Comparison of ENCODE assay signal across 9 mouse cellular contexts in the genomic region with DNA sequence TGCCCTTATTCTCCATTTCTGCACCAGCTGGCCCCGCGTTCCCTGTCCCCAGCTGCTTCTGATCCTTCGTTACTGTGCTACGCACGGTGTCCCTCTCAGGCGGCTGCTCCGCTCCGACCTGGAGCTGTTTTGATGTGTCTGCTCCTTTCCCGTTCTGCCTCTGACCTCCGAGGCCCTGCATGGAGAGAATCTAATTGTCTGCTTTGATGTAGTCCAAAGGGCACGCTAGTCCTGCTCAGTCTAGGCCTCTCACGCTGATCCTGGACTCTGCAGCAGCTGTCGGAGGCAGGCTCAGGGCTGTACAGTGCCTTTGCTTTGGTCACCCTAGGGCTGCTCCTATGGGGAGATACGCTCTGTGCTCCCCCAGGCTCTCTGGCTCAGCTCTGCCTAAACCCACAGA. TPM values are rescaled to one million over a fixed set of nuclear protein-coding genes. Genes with fewer than 3 reads are reported as not detected.
A peak's percentile ranks its signal among the peaks of the same experiment; 100 is the strongest.
DNase-seq lines count a peak whose midpoint lies in the region; ATAC-seq and TF ChIP-seq lines count a peak whose summit lies in the region.
"Had no signal": no experiment of that assay in that cellular context is flagged by ENCODE, and none has a peak within 500 bp of the region (broad histone marks: within the 10 kb centered on the region; RNA-seq: fewer than 3 reads in every experiment).

No protein-coding gene starts in this region.

- peaks cover 65% of the 10 kb centered on the region for H3K36me3 ChIP-seq in E14TG2a.4 (ENCODE audit: insufficient read depth, low read length)
- peaks cover 22% of the 10 kb centered on the region for H3K36me3 ChIP-seq in embryonic facial prominence, embryonic 13.5 days
- peaks cover 11% of the 10 kb centered on the region for H3K36me3 ChIP-seq in intestine, postnatal 0 days (ENCODE audit: control insufficient read depth, insufficient read depth)
- no peaks in the 10 kb centered on the region for H3K36me3 ChIP-seq in liver, embryonic 15.5 days (replicated peaks)

- H3K27ac ChIP-seq in embryonic facial prominence, embryonic 13.5 days = no peak overlapping the region
- no peak overlapping the region; the same call in 1 of the 2 replicates for H3K27ac ChIP-seq in intestine, postnatal 0 days (ENCODE audit: low read depth, low read length)
- H3K27ac ChIP-seq in liver, embryonic 15.5 days (replicated peaks) = no peak overlapping the region

- 0 out of 2 replicates have a peak overlapping the region, but pooled peaks have one; percentile 27 for H3K9ac ChIP-seq in embryonic facial prominence, embryonic 13.5 days
- H3K9ac ChIP-seq in intestine, postnatal 0 days (ENCODE audit: low read depth, low read length) = no peak overlapping the region
- no peak overlapping the region for H3K9ac ChIP-seq in liver, embryonic 15.5 days

- H3K9me3 ChIP-seq in E14TG2a.4 (ENCODE audit: low read length) = no peaks in the 10 kb centered on the region
- H3K9me3 ChIP-seq in embryonic facial prominence, embryonic 13.5 days = no peaks in the 10 kb centered on the region
- no peaks in the 10 kb centered on the region for H3K9me3 ChIP-seq in intestine, postnatal 0 days (ENCODE audit: control insufficient read depth)
- H3K9me3 ChIP-seq in liver, embryonic 15.5 days (replicated peaks) = no peaks in the 10 kb centered on the region
- H3K9me3 ChIP-seq: G1E had no signal

- no peak for TF ChIP-seq CTCF in E14TG2a.4 (conservative IDR thresholded peaks at IDR 0.05; ENCODE audit: low read length)
- no peak for TF ChIP-seq CTCF in intestine, postnatal 0 days (IDR thresholded peaks at IDR 0.05; ENCODE audit: low read depth)

- H3K4me1 ChIP-seq in E14TG2a.4 (replicated peaks; ENCODE audit: low read depth, low read length) = peaks cover 58% of the 10 kb centered on the region
- peaks cover 30% of the 10 kb centered on the region for H3K4me1 ChIP-seq in embryonic facial prominence, embryonic 13.5 days
- peaks cover 2% of the 10 kb centered on the region; the same call in 1 of the 2 replicates for H3K4me1 ChIP-seq in intestine, postnatal 0 days (replicated peaks; ENCODE audit: control insufficient read depth, insufficient read depth, low read length)
- H3K4me1 ChIP-seq in liver, embryonic 15.5 days (replicated peaks) = no peaks in the 10 kb centered on the region

- DNase-seq in layer of hippocampus, adult 9-10 months (ENCODE audit: low spot score) = no peak
- DNase-seq in frontal cortex, postnatal 25 days (ENCODE audit: low spot score in 2 of 2) = no peak
- DNase-seq in left cerebral cortex, adult 18-20 months (ENCODE audit: low spot score in 2 of 2) = no peak

- ATAC-seq in embryonic facial prominence, embryonic 13.5 days (ENCODE audit: insufficient number of reproducible peaks, insufficient read depth, low FRiP score, low TSS enrichment, low read depth) = no peak
- ATAC-seq in intestine, postnatal 0 days = peak; percentile 83
- ATAC-seq in liver, embryonic 15.5 days (ENCODE audit: insufficient read depth) = peak; percentile 52; the same call in 1 of the 2 replicates
- no peak for ATAC-seq in granulocyte monocyte progenitor cell, adult 5-6 weeks (replicated peaks; ENCODE audit: poor library complexity, severe bottlenecking)

- H3K27me3 ChIP-seq in E14TG2a.4 (ENCODE audit: insufficient read depth, low read length) = no peaks in the 10 kb centered on the region
- H3K27me3 ChIP-seq in embryonic facial prominence, embryonic 13.5 days = no peaks in the 10 kb centered on the region
- H3K27me3 ChIP-seq in intestine, postnatal 0 days (replicated peaks; ENCODE audit: control insufficient read depth, insufficient read depth, low read length) = no peaks in the 10 kb centered on the region
- no peaks in the 10 kb centered on the region for H3K27me3 ChIP-seq in liver, embryonic 15.5 days

- 32% methylated on average over 14 of the region's 14 CpGs for WGBS in embryonic facial prominence, embryonic 13.5 days
- WGBS in intestine, postnatal 0 days = 45% methylated on average over 14 of the region's 14 CpGs
- 78% methylated on average over 14 of the region's 14 CpGs for WGBS in liver, embryonic 15.5 days (ENCODE audit: insufficient replicate concordance)

- H3K4me3 ChIP-seq in E14TG2a.4 (replicated peaks; ENCODE audit: low read length) = peak overlapping the region; percentile 35; the same call in 1 of the 2 replicates
- no peak overlapping the region for H3K4me3 ChIP-seq in embryonic facial prominence, embryonic 13.5 days
- no peak overlapping the region for H3K4me3 ChIP-seq in intestine, postnatal 0 days (ENCODE audit: low read depth, low read length)
- no peak overlapping the region for H3K4me3 ChIP-seq in liver, embryonic 15.5 days (replicated peaks)

- no peak overlapping the region for H3K4me2 ChIP-seq in embryonic facial prominence, embryonic 13.5 days
- peak overlapping the region; percentile 40 for H3K4me2 ChIP-seq in intestine, postnatal 0 days (replicated peaks; ENCODE audit: low read depth)
- H3K4me2 ChIP-seq in liver, embryonic 15.5 days = no peak overlapping the region

RNA-seq across cellular contexts. Expression of a gene that starts 46.9 kb away (rescaled TPM):
- polyA plus RNA-seq in embryonic facial prominence, embryonic 13.5 days (2015; fragmentation: Nextera tagmentation; extraction: Ambion mirVana) = 65.4 and 78.8 TPM in 2 replicates
- polyA plus RNA-seq in intestine, postnatal 0 days (2015; fragmentation: Nextera tagmentation; extraction: Ambion mirVana) = 32.5 and 35.0 TPM in 2 replicates
- polyA plus RNA-seq in liver, embryonic 15.5 days (2015; fragmentation: Nextera tagmentation; extraction: Ambion mirVana) = 17.9 and 19.5 TPM in 2 replicates
- 79.8 and 80.9 TPM in 2 replicates for total RNA-seq in granulocyte monocyte progenitor cell, adult 5-6 weeks (2014; fragmentation: Nextera tagmentation)
- total RNA-seq in granulocyte monocyte progenitor cell, adult 5-6 weeks (2017) = 123 and 128 TPM in 2 replicates
- total RNA-seq in left cerebral cortex, adult 18-20 months (2021) = 10 to 100 TPM; 63.7 to 64.2 TPM

Comparison
In these comparisons a context has a peak if more than half of its experiments do, and no peak if none do; other contexts are left out.
1. ATAC-seq: peak in intestine, postnatal 0 days (single experiment) and liver, embryonic 15.5 days (single experiment); none in embryonic facial prominence, embryonic 13.5 days (single experiment) and granulocyte monocyte progenitor cell, adult 5-6 weeks (single experiment).